Mouse (Mus musculus): Measurements from ENCODE around the gene Chic2. TPM values are rescaled to one million over a fixed set of nuclear protein-coding genes. Genes with fewer than 3 reads are reported as not detected.

Chic2 gene
- total RNA-seq (2021) = 10 to 100 TPM; 23.8 to 26.4 TPM

GRCm38 (mm10) chr5:75044310-75044904 lies at the start of gene Chic2:
Gene Chic2 (minus strand): TSS chr5:75044774.
- intact Hi-C loops (cut with DNase I) = loop anchor here (2.0 to 5.0 kb wide), 3 partner anchors 70 to 512 kb away; partner anchors contain the start of gene Scfd2

GRCm38 (mm10) chr5:75085906-75086305 lies 41.3 kb upstream of the Chic2 start:
- intact Hi-C loops (cut with DNase I) = no loop called here
- DNase-seq = no peak

More at GRCm38 (mm10) chr5:75044310-75044904, at the start of gene Chic2:
- peak; percentile 86 to 90 for DNase-seq

- intact Hi-C loops (cut with DNase I) = no loop called here
- no peak for DNase-seq
Observed at GRCm38 (mm10) chr5:75085521-75085875, 40.9 kb upstream of the Chic2 start.

GRCm38 (mm10) chr5:75084871-75085520 lies 40.4 kb upstream of the Chic2 start:
- intact Hi-C loops (cut with DNase I) = no loop called here
- no peak for DNase-seq

- DNase-seq = peak in 1 of 2 experiments; percentile 22
- intact Hi-C loops (cut with DNase I) = no loop called here
Observed at GRCm38 (mm10) chr5:75084393-75084870, 39.9 kb upstream of the Chic2 start.

GRCm38 (mm10) chr5:75083591-75084392 lies 39.2 kb upstream of the Chic2 start:
- intact Hi-C loops (cut with DNase I) = loop anchor here (2.0 kb wide), 1 partner anchor 67 kb away; no protein-coding TSS in a partner anchor
- peak in 1 of 2 experiments; percentile 19 for DNase-seq

GRCm38 (mm10) chr5:75083061-75083460 lies 38.5 kb upstream of the Chic2 start:
- no peak for DNase-seq
- intact Hi-C loops (cut with DNase I) = loop anchor here (2.0 kb wide), 1 partner anchor 68 kb away; no protein-coding TSS in a partner anchor

- intact Hi-C loops (cut with DNase I) = loop anchor here (2.0 kb wide), 1 partner anchor 68 kb away; no protein-coding TSS in a partner anchor
- no peak for DNase-seq
Observed at GRCm38 (mm10) chr5:75082439-75082838, 37.9 kb upstream of the Chic2 start.

GRCm38 (mm10) chr5:75079564-75079963 lies 35.0 kb upstream of the Chic2 start:
- intact Hi-C loops (cut with DNase I) = no loop called here
- no peak for DNase-seq

- intact Hi-C loops (cut with DNase I) = no loop called here
- no peak for DNase-seq
Observed at GRCm38 (mm10) chr5:75077051-75077380, 32.4 kb upstream of the Chic2 start.

GRCm38 (mm10) chr5:75076326-75077050 lies 31.9 kb upstream of the Chic2 start:
- intact Hi-C loops (cut with DNase I) = no loop called here
- DNase-seq = no peak

GRCm38 (mm10) chr5:75075383-75075941 lies 30.9 kb upstream of the Chic2 start, which contains the start of gene Gsx2:
Gene Gsx2 (plus strand): TSS chr5:75075601.
- no peak for DNase-seq
- intact Hi-C loops (cut with DNase I) = no loop called here

- intact Hi-C loops (cut with DNase I) = no loop called here
- no peak for DNase-seq
Observed at GRCm38 (mm10) chr5:75074537-75075382, 30.2 kb upstream of the Chic2 start.

- intact Hi-C loops (cut with DNase I) = no loop called here
- no peak for DNase-seq
Observed at GRCm38 (mm10) chr5:75074132-75074531, 29.6 kb upstream of the Chic2 start.

GRCm38 (mm10) chr5:75073684-75074083 lies 29.1 kb upstream of the Chic2 start:
- intact Hi-C loops (cut with DNase I) = no loop called here
- no peak for DNase-seq

GRCm38 (mm10) chr5:75073167-75073566 lies 28.6 kb upstream of the Chic2 start:
- intact Hi-C loops (cut with DNase I) = no loop called here
- DNase-seq = no peak

GRCm38 (mm10) chr5:75072532-75072931 lies 28.0 kb upstream of the Chic2 start:
- no peak for DNase-seq
- intact Hi-C loops (cut with DNase I) = no loop called here

- intact Hi-C loops (cut with DNase I) = no loop called here
- no peak for DNase-seq
Observed at GRCm38 (mm10) chr5:75071951-75072350, 27.4 kb upstream of the Chic2 start.

- DNase-seq = no peak
- intact Hi-C loops (cut with DNase I) = no loop called here
Observed at GRCm38 (mm10) chr5:75070656-75071375, 26.2 kb upstream of the Chic2 start.
